In the genomic region with DNA sequence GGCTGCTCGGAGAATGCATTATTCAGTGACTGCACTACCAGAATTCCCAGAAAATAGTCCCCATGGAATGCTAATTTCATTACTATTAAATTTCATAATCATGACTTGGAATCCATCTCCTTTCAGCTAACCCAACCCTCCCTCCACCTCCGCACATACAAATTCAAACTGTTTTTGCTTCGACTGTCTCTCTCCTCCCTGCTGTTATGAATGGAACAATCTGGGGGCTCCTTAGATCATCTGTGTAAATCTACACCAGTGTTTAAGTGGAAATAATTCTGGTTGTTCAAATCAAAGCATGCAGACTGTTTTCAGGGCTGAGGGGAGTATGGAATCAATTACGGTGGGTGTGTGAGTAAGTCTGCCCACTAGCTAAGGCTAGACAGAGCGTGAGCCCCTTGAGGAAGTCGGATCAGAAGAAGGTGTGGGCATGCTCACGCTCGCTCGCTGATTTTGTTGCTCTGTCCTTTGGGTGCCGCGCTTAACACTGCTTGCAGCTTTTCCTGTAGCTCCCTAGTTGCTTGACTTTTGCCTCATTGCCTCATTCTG, we compare ENCODE assay signal across 12 mouse cellular contexts.
DNase-seq lines count a peak whose midpoint lies in the region; ATAC-seq and TF ChIP-seq lines count a peak whose summit lies in the region.
"Had no signal": no experiment of that assay in that cellular context is flagged by ENCODE, and none has a peak within 500 bp of the region (broad histone marks: within the 10 kb centered on the region; RNA-seq: fewer than 3 reads in every experiment).

No protein-coding gene starts in this region.

- H3K27me3 ChIP-seq in lung, postnatal 0 days (replicated peaks; ENCODE audit: insufficient read depth, low read length), result no peaks in the 10 kb centered on the region
- no peaks in the 10 kb centered on the region for H3K27me3 ChIP-seq in forebrain, embryonic 16.5 days (replicated peaks; ENCODE audit: control insufficient read depth, insufficient read depth, low read length)
- H3K27me3 ChIP-seq in neural tube, embryonic 14.5 days (ENCODE audit: control insufficient read depth, insufficient read depth, low read length), result no peaks in the 10 kb centered on the region
- H3K27me3 ChIP-seq: heart, embryonic 13.5 days had no signal

- TF ChIP-seq EP300 in lung, postnatal 0 days (IDR thresholded peaks at IDR 0.05), result no peak

- no peaks in the 10 kb centered on the region for H3K9me3 ChIP-seq in lung, postnatal 0 days (ENCODE audit: low read length)
- H3K9me3 ChIP-seq in forebrain, embryonic 16.5 days (ENCODE audit: control insufficient read depth, low read length), result no peaks in the 10 kb centered on the region
- no peaks in the 10 kb centered on the region for H3K9me3 ChIP-seq in neural tube, embryonic 14.5 days (ENCODE audit: control insufficient read depth, low read length)
- H3K9me3 ChIP-seq: heart, embryonic 13.5 days had no signal

- no peak overlapping the region for H3K27ac ChIP-seq in lung, postnatal 0 days (ENCODE audit: low read length)
- peak overlapping the region; percentile 64 for H3K27ac ChIP-seq in forebrain, embryonic 16.5 days (ENCODE audit: low read length)
- peak overlapping the region; percentile 55; the same call in 1 of the 2 replicates for H3K27ac ChIP-seq in neural tube, embryonic 14.5 days (ENCODE audit: low read depth, low read length)
- H3K27ac ChIP-seq: heart, embryonic 13.5 days had no signal

- no peaks in the 10 kb centered on the region for H3K36me3 ChIP-seq in lung, postnatal 0 days (ENCODE audit: insufficient read depth, low read length)
- H3K36me3 ChIP-seq in forebrain, embryonic 16.5 days (ENCODE audit: control insufficient read depth, insufficient read depth), result no peaks in the 10 kb centered on the region
- H3K36me3 ChIP-seq in neural tube, embryonic 14.5 days (ENCODE audit: control insufficient read depth, insufficient read depth, low read length), result no peaks in the 10 kb centered on the region
- H3K36me3 ChIP-seq: heart, embryonic 13.5 days had no signal

- H3K4me2 ChIP-seq in lung, postnatal 0 days (replicated peaks; ENCODE audit: low read depth, low read length), result no peak overlapping the region
- no peak overlapping the region for H3K4me2 ChIP-seq in forebrain, embryonic 16.5 days (ENCODE audit: low read length)
- no peak overlapping the region for H3K4me2 ChIP-seq in neural tube, embryonic 14.5 days (ENCODE audit: low read depth, low read length)
- H3K4me2 ChIP-seq: heart, embryonic 13.5 days had no signal

- no peak for TF ChIP-seq CTCF in lung, postnatal 0 days (IDR thresholded peaks at IDR 0.05)

- no peak for ATAC-seq in lung, postnatal 0 days
- ATAC-seq in forebrain, embryonic 16.5 days, result no peak; the same call in 1 of the 2 replicates
- ATAC-seq in neural tube, embryonic 14.5 days (ENCODE audit: low read depth), result no peak

- DNase-seq in embryo, embryonic 11 days, result peak; percentile 46
- DNase-seq in embryo, embryonic 9.5 days (ENCODE audit: extremely low spot score), result no peak
- DNase-seq in lung, postnatal 0 days (ENCODE audit: low spot score), result peak; percentile 10
- no peak for DNase-seq in lung, postnatal 10 days
- no peak for DNase-seq in natural killer cell, adult 2 months (ENCODE audit: low spot score in 2 of 2)
- DNase-seq in left cerebral cortex, postnatal 14 days (ENCODE audit: low spot score in 2 of 2), result no peak
- DNase-seq: adrenal gland, postnatal 25 days; cerebellum, adult 11-12 months; spleen, adult 18-20 months had no signal

- no peak overlapping the region for H3K9ac ChIP-seq in lung, postnatal 0 days (replicated peaks; ENCODE audit: low read depth)
- no peak overlapping the region; the same call in 1 of the 2 replicates for H3K9ac ChIP-seq in forebrain, embryonic 16.5 days (replicated peaks; ENCODE audit: low read depth, low read length)
- H3K9ac ChIP-seq in neural tube, embryonic 14.5 days (replicated peaks; ENCODE audit: low read depth, low read length), result no peak overlapping the region
- H3K9ac ChIP-seq: heart, embryonic 13.5 days had no signal

- H3K4me3 ChIP-seq in lung, postnatal 0 days (ENCODE audit: low read depth, low read length), result no peak overlapping the region
- no peak overlapping the region for H3K4me3 ChIP-seq in forebrain, embryonic 16.5 days (replicated peaks; ENCODE audit: low read length)
- H3K4me3 ChIP-seq in neural tube, embryonic 14.5 days (ENCODE audit: low read depth, low read length), result no peak overlapping the region
- H3K4me3 ChIP-seq: heart, embryonic 13.5 days had no signal

- H3K4me1 ChIP-seq in lung, postnatal 0 days (ENCODE audit: insufficient read depth, low read depth, low read length), result peaks cover 8% of the 10 kb centered on the region; the same call in 1 of the 2 replicates
- H3K4me1 ChIP-seq in forebrain, embryonic 16.5 days (replicated peaks; ENCODE audit: control insufficient read depth, insufficient read depth, low read length), result peaks cover 53% of the 10 kb centered on the region
- peaks cover 38% of the 10 kb centered on the region for H3K4me1 ChIP-seq in neural tube, embryonic 14.5 days (ENCODE audit: control insufficient read depth, insufficient read depth, low read length)

- intact Hi-C loops in left cerebral cortex, postnatal 14 days (cut with DNase I), result no loop called here

- WGBS in lung, postnatal 0 days, result 86% methylated on average over 11 of the region's 11 CpGs
- 64% methylated on average over 11 of the region's 11 CpGs for WGBS in forebrain, embryonic 16.5 days
- 63% methylated on average over 11 of the region's 11 CpGs for WGBS in neural tube, embryonic 14.5 days

Comparison
In these comparisons a context has a peak if more than half of its experiments do, and no peak if none do; other contexts are left out.
1. DNase-seq: peak in embryo, embryonic 11 days (single experiment) and lung, postnatal 0 days (single experiment); none in embryo, embryonic 9.5 days (single experiment), lung, postnatal 10 days (single experiment), natural killer cell, adult 2 months (0 of 2) and left cerebral cortex, postnatal 14 days (0 of 2).